Mouse (Mus musculus): Measurements from ENCODE around the gene Kif5a.

The Kif5a gene

DNA sequence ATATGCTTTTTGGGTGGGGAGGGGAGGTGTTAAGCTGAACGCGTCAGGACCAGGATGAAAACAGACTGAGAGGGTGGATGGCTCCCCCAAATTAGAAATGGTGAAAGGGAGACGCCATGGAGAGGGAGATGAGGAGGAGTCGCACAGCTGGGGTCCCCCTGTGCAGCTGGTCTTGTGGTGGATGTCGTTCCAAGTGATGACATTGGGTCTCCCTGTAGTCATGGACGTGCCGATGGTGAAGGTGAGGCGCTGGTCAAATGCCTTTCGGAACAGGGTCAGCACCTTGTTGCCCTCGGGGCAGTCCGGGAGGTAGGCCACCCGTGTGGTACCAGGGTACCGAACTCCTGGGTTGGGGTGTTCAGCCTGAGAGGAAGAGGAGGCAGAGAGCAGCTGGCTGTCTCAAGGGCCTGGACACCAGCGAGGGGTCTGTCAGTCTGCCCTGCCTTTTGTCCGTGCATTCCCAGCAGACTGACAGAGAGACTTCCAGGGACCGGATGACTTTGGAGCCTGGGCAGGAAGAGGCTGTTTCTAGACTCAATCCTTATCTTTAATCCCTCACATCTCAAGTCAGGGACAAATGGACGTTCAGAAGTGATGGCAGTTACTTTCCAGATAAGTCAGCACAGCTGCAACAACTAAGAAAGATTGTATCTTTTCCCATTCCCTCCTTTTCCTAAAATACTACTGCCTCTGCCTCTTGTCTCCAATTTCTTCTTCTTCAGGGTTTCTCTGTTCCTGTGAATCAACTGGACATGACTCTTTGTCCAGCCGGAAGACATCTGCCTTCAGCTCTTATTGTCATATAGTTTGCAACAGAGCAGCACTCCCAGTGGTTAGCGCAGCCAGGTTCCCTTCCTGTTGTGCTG, 71.7 kb downstream of the Kif5a start:
- no peak for DNase-seq (ENCODE audit: low spot score)

DNA sequence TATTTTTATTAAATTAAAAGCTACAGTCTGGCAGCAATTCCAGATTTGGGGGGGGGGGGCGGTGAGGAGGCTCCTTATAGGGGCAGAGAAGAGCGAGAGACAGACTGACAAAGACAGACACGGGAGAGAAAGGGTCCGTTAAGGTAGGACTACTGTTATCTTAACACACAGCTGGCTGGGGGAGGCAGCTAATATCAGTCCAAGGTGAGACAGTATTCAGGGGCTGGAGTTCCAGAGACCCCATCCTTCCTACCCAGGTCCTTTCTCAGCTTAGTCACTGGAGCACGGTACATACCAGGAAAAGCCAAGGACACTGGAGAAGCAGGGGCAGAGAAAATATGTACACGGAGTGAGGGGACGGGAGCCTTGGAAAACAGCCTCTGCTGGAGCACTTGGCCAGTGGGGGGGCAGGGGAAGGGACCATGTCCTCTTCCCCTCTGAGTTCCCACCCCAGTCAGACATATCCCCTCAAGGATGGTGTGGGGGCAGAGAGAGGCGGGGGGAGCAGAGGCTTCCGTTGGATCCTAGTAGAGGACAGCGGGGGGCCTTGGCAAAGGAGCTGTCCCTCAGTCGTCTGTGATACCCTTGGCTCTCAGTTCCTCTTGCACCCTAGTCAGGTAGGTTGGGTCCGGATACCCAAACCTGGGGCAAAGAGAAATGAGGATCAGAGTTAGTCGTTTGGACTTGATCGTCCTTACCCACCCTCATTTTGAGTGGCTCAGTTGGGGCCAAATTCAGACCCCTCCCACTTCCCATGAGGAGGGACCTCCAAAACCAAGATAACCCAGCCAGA, 72.6 kb downstream of the Kif5a start:
- DNase-seq (ENCODE audit: low spot score): no peak

DNA sequence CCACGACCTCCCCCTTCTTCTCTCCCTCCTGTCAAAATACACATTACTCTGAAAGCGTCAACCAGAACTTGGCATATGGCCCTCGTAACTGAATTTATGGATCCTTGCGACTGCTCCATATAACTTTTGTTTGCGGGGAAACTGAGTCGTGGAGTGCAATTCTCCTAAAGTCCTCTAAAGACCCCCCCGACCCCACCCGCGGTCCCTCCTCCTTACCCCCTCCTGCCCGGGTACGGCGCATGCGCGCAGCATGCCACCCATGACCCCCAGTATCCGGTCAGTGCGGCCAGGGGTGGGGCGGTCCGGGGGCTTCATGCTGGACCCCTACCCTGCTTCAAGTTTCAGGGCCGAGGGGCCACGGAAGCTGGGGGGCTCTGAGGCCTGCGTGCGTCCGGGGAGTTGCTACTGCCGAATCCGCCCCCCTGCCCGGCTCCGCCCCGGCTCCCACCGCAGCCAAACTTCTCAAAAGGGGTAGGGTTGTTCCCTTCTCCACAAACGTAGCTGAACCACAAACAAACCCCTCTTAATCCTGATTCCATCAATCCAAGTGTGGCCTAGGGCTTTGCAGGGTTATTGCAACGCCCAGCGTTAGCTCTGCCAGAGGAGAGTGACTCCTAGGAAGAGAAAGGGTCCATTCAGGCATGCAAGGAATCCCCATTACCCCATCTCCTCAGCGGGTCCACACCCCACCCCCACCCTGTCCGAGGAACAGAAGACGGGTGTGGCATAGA, 73.3 kb downstream of the Kif5a start, which contains the start of gene Arhgef25:
Gene Arhgef25 (minus strand): TSS at position 433 of the 731 bp plus-strand sequence.
- DNase-seq (ENCODE audit: low spot score): no peak

DNA sequence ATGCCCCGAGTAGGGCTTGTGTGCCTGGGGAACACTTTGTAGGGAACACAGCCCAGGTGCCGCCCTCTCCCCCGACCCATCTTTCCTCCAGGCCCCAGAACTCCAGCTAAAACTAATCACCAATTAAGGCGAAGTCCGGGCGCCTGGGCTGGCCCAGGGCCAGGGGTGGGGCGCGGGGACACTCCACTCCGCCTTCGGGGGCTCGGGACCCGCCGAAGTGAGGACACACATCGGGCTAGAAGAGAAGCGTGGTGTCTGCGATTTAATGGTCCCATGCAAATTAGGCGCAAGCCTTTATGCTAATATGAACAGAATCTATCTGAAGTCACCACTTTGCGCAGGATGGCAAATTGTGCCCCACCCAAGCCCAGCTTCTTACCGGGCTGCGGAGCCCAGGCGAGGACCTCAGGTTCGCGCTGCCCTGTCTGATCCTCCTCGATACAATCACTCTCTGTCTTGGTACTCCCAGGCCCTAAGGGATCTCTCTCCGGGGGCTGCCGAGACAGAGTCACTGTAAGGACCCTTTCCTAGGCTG, 74.0 kb downstream of the Kif5a start:
- DNase-seq (ENCODE audit: low spot score): peak; percentile 54

DNA sequence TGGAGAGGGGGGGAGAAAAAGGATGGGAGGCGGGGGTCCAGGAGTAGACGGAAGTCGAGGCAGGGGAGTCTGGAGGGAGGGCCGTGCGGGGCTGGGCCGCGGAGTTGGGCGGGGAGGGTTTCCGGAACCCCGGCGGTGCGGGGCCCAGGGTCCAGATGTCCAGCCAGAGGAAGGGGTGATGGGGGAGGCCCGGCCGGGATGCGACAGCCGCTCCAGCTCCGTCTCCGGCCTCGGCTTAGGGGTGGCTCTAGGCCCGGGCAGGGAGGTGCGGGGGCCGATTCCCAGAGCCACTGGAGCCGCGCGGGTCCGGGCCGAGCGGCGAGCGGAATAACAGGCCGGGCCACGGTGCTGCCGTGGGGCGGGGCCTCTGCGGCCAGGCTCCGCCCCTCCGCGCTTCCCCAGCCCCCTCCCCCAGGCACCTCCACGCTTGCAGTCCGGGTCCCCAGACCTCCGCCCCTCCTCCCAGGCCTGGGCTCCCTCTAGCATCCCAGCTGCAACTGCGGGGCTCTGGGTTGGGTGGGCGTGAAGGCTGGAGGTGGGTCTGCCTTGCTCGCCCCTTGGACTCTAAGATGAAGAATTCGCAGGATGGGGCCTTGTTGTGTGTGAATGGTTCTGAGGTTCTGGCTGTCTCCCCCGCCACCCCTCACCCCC, 74.6 kb downstream of the Kif5a start:
- DNase-seq (ENCODE audit: low spot score): no peak

DNA sequence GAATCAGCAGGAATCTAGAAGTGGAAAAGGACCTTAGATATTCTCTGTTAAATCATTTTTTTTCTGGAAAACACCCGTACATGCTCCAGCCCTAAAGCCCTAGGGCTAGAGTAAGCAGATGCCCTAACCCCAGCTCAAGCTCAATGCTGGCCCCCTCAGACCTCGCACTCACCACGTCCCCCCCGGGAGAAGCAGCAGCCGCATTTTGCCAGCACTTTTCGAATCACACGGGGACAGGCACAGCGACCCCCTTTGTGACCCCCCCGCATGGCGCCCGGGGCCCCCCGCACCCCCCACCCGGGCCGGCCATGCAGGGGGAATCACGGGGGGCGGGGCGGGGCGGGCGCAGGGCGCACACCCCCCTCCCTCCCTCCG, 75.1 kb downstream of the Kif5a start:
- no peak for DNase-seq (ENCODE audit: low spot score)

DNA sequence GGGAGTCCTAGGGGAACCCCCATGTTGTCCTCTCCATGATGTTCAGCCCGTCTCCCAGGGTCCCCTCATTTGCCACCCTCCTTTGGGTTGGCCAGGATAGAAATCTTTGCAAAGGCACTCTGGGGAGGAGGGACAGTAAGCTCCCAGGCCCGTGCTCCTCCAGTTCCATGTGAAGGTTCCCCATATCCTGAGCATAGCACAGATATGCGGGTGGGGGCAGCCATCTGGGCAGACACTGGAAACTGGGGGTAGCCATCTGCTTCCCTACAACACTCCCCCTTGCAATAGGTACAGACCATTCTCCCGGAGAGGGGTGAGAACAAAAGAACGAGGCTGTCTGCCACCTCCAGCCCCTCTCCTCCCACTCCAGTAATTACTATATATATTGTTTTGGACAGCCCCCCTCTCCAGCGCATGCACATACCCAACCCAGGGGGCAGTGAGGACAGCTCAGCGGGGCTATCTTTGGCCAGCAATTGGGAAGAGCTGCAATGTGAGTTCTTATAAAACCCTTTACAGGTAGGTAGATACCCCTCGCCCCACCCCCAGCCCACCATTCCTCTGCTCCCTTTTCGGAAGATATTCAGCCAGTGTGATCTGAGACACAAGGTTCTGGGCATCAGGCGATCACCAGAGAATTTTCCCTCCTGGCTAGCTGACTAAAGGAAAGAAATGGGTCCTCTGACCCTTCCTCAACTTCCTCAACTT, 75.6 kb downstream of the Kif5a start:
- no peak for DNase-seq (ENCODE audit: low spot score)

DNA sequence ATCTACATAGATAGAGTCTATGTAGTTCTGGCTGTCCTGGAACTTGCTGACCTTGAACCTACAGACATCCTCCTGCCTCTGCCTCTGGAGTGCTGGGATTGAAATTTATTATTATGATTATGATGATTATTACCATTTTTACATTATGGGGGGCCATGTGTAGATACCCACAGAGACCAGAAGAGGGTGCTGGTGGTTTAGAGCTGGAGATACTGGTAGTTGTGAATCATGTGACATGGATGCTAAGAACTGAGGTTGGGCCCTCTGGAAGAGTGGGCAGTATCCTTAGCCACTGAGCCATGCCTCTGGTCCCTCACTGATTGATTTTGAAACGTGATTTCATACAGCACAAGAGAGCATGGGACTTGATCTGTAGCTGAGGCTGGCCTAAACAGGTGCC, 76.7 kb downstream of the Kif5a start:
- no peak for DNase-seq (ENCODE audit: low spot score)

DNA sequence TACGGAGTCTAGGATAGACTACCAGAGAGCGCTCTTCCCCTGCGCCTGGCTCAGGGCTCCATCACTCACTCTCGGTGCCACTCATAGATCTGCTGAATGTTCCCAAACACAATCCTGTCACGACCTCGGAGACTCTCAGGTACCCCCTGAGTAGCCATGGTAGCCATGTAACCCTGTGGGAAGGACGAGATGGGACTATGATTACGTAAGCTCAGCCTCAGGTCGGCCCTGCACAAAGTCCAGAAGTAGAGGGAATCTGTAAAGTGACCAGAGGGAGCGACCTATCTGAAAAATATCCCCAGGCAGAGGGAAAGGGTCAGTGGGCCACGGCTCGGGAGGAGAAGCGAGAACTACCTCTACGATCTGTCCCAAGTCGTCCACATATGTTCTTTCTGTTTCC, 77.6 kb downstream of the Kif5a start:
- no peak for DNase-seq (ENCODE audit: low spot score)

DNA sequence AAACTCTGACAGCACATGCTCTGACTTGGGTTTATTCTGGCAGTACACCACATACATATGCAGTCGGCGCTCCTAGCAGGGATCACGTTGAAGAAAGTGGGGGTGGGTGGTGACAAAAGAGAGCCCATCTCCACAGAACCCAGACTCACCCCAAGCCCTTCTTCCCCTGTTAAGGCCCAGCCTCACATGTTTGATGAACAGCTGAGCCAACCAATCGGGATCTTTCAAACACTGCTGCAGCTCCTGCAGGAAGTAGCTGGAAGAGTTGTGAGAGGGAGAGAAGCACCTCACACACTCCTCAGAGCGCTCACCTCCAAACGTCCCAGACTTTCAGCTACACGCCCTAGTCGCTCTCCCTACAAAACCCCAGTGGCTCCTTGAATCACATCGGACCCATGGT, 78.0 kb downstream of the Kif5a start:
- no peak for DNase-seq (ENCODE audit: low spot score)

DNA sequence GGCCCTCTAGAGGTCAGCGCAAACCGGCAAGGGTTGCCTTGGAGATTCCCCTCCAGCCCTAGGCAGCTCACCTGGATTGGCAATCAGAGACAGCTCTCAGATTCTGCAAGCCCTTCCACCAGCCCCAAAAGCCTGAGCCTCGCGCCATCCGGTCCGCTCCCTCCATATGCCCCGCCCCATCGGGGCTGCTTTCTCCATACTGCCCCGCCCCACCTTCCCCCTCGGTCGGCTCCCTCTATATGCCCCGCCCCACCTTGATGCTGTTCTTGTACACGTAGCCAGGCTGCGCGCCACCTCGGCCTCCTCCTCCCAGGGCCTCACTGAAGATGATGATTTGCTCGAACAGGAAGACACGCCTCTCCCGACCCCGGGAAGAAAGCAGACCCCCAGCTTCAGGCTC, 79.4 kb downstream of the Kif5a start:
- no peak for DNase-seq (ENCODE audit: low spot score)

DNA sequence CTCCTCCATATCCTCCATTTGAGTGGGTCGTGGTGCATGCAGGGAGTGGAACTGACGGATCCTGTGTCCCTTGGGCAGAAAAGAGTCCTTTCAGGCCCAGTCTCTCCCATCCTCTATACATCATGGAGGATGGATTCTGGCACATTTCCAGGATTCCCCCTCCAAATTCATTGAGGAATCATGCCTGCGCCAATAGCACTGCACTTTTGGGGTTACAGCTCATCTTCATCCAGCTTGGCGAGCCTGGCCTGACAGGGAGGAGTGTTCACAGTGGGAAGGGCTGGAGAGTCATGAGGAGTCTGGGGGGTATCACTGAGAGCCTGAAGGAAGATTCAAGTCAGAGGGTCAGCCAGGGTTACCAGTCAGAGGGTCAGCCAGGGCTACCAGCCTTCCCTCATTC, 80.5 kb downstream of the Kif5a start:
- DNase-seq (ENCODE audit: low spot score): no peak

DNA sequence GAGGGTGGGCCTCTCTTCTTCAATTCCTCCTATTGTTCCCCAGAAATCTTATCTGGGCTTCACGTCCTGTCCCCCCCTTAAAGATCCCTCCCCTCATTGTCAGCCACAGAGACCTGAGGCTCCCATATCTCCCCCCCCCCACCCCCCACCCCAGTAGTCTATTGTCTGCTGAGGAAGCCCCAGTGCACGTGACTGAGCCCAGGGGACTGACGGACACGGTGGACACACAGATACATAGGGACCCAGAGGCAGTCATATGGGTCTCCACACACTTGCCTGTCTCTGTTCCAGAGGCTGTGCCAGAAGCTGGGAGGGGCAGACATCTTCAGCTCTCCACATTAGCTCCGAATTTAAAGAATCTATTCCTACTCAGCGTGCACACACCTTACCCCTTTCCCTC, 81.6 kb downstream of the Kif5a start:
- DNase-seq (ENCODE audit: low spot score): no peak

DNA sequence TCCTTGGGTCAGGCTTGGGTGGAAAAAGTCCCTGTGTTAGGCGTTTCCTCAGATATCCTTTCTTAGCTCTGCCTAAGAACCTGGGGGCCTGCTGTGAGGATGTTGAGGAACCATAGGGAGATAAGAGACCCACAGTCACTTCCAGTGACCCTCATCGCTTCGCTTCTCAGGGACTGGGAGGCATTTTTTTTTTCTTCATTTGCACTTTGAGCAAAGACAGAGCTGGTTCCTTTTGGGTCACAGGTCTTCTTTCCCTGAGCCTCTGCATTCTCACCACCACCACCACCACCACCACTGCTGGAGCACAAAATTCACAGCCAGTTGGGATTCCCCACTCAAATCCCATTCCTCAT, 82.5 kb downstream of the Kif5a start:
- DNase-seq (ENCODE audit: low spot score): no peak

DNA sequence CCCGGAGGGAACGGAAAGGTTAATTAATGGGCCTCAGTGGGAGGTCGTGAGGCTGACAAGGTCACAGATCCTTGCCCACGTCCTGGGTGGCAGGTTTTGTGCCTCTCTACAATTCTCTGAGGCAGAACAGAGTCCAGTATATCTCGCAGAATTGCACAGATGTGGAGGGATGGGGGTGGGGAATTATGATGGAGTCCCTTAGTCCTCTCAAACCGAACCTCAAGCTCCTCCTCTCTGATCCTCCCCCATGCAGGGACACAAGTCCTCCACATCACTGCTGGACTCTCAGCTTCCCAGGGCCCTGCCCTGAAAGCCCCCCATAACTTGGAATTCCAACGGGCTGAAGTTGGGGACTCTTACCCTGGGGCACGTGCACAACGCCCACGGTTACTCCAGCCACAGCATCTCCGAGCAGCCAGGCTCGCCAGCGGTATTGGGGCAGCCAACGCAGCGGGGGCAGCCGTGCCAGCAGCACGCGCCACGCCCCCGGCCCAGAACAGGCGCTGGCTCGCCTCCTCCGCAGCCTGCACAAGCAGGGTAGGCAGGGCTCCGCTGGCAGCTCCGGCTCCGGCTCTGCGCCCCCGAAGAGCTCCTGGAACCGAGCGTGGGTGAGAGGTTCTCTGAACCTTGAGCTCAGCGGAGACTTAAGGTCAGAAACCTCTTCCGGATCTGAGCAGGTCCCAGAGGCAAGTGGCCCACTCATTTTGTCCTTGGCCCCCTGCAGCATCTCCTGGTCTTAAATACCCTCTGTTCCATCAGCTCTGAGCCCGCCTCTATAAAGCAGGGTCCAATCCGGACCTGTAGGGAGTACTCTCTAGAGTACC, 83.1 kb downstream of the Kif5a start, which contains the start of gene Slc26a10:
Gene Slc26a10 (minus strand): TSS at position 775 of the 824 bp plus-strand sequence.
- no peak for DNase-seq (ENCODE audit: low spot score)

DNA sequence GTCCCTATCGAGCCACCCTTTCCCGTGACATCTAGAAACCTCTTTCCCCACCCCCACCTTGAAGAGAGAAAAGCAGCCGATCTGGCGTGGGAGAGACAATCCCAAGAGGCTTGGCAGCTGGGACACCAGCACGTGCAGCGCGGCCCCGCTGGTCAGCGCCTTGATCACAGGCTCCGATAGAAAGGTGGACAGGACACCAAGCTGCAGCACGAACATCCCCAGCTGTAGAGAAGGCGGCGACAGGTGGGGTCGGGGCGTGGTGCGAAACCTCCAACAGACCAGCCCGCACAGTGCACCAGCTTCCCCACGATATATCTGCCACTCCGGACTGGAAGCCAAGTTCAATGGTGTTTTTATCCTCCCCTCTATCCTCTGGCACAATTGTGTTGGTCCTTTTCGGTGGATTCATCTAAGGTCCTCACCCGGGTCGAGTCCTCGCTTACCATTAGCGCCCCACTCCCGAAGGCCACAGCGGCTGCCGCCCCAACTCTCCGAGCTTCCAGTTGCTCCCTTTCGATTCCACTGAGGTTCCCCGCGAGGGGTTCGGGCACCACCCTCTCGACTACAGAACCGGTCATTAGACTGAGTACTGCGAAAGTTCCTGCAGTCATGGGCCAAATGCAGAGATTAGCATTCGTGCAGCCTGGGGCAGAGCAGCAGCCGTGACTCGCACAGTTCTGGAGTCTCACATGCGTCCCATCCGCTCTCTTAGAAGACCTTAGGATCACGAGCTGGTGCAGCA, 84.7 kb downstream of the Kif5a start:
- DNase-seq (ENCODE audit: low spot score): no peak

DNA sequence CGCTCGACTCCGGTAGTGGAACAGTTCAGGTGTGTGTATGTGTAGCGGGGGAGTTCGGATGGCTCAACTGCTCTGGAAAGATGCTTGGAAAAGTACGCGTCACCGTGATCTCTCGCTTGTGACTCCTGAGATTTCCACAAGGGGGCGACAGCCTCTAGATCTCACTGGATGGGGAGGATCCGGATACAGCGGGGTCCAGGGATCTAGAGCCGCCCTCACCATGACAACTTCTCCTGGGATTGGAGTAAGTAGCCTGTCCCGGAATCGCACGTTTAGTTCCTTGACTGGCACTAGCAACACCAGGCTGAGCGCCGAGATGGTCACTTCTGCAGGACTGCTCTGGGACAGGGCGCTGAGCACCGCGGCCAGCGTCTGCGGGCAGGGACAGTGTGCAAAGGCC, 85.4 kb downstream of the Kif5a start:
- peak; percentile 66 for DNase-seq (ENCODE audit: low spot score)

DNA sequence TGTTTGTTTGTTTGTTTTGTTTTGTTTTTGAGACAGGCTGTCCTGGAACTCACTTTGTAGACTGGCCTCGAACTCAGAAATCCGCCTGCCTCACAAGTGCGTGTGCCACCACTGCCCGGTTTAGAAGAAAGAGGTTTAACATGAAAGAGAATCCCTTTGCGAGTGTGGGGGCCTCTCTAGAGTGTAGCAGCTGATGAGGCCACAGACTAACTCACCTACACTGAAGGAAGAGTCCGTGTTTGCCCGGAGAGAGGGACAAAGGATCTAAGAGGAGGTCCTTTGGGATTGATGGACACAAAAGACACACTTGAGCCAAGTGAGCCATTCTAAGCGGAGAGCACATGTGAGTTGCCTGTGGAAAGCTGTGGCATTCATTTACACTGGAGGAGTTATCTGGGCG, 85.9 kb downstream of the Kif5a start:
- DNase-seq (ENCODE audit: low spot score): no peak

DNA sequence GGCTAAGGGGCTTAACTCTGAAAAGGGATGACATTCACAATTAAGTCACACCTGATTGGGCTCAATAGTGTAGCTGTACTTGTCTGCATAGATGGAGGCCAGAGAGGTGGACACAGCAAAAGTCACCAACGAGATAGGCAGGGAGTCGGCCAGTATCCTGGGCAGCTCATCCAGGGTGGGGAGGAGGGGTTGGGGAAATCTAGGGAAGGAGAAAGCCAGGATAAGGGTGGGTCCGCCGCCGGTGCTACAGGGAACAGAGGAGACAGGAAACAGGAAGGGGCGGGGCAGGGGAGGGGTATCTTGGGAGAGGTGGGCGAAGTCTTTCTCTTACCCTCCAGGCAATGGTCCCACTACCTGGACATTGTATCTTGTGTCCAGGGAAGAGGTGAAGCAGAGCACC, 86.4 kb downstream of the Kif5a start:
- no peak for DNase-seq (ENCODE audit: low spot score)

DNA sequence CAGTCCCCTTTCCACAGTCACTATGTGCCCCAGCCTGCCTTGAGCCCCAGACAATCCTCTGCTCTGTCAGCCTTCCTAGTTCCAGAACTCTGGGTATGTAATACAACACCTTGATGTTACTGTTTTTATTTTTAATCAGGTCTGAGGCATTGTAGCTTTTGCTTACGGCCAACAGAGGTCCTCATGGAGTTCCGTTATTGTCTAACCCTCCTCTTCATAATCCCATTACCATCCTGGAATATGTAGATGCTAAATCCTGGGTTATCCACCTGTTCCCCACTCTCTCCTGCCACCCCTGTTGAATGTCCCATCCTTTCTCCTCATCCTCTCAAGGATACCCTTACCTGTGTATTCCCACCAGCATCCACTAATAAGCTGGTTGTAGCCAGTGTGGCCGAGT, 86.9 kb downstream of the Kif5a start:
- no peak for DNase-seq (ENCODE audit: low spot score)

All from spleen, adult 12 weeks (tissue).